Mouse (Mus musculus): Measurements from ENCODE around the gene Bfsp2. TPM values are rescaled to one million over a fixed set of nuclear protein-coding genes. Genes with fewer than 3 reads are reported as not detected.

Bfsp2 gene
- polyA plus RNA-seq, 1 experiment: 2.1 TPM

DNA sequence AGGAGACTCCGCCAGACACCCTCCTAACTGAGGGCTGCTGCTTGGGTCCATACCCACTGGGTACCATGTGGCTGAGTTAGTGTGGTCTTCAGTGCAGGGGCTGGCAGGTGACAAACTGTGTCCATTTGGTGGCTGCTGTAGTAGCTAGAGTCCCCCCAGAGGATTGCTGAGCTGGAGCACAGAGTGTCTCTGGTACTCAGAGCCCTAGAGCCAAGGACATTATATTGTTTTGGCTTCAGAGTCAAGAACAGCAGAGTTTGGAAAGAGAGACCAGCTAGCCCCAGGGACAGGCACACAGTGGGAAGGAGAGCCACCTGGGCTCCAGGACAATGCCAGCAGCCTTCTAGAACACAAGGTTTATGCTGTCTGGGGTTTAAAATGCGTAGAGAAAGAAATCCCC lies 22.4 kb upstream of the Bfsp2 start:
- no peak for TF ChIP-seq CTCF (IDR thresholded peaks at IDR 0.05; ENCODE audit: borderline replicate concordance, extremely low read depth, insufficient read depth, insufficient read length)
- TF ChIP-seq POLR2A (IDR thresholded peaks at IDR 0.05; ENCODE audit: borderline replicate concordance, extremely low read depth, insufficient read depth, insufficient read length, poor library complexity, severe bottlenecking): no peak
- peak; percentile 37 for DNase-seq (ENCODE audit: low read depth)

DNA sequence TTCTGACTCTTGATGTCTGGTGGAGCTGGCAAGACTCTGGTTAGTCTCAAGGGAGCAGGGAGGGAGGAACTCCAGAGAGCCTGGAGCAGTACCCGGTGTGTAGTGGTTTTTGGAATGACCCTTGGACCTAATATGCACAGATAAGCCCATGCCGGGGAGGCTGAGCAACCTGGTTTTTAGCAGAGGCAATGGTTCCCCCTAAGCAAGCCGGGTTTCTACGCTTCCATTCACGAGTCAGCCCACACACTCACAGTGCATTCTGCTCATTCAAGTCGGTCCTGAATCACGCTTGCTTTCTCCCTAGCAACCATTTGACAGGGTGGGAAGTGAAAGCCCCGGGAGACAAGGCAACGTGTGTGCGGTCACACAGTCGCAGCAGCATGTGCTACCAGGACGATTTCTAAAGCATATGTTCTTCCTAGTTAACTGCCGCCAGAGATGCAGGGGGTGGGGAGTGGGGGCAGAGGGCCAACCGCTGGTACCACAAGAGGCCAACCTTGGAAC lies 21.7 kb upstream of the Bfsp2 start:
- peak; percentile 96 for DNase-seq (ENCODE audit: low read depth)
- TF ChIP-seq POLR2A (IDR thresholded peaks at IDR 0.05; ENCODE audit: borderline replicate concordance, extremely low read depth, insufficient read depth, insufficient read length, poor library complexity, severe bottlenecking) (no peak), CTCF (IDR thresholded peaks at IDR 0.05; ENCODE audit: borderline replicate concordance, extremely low read depth, insufficient read depth, insufficient read length) (0 out of 2 replicates have a peak, but pooled peaks have one; percentile 4)

DNA sequence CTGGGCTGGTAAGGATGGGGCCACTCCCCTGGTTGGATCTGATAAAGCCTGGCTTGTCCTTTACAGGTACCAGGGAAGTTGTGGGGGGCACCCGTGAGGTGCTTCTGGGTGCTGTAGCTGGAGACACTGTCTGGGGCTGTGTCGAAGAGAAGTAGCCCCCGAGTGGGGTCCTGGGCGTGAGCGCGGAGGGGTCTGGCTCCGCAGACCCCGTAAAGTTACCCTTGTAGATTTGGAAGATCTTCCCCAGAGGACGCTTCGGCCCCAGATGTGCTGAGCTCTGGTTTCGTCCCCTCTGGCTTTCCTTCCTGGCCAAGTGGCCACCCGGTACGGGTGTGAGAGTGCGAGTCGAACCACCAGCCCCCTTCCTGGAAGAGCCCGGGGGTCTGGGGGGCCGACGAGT lies 19.1 kb upstream of the Bfsp2 start:
- DNase-seq (ENCODE audit: low read depth): no peak
- TF ChIP-seq POLR2A (IDR thresholded peaks at IDR 0.05; ENCODE audit: borderline replicate concordance, extremely low read depth, insufficient read depth, insufficient read length, poor library complexity, severe bottlenecking) (no peak), CTCF (IDR thresholded peaks at IDR 0.05; ENCODE audit: borderline replicate concordance, extremely low read depth, insufficient read depth, insufficient read length) (no peak)

DNA sequence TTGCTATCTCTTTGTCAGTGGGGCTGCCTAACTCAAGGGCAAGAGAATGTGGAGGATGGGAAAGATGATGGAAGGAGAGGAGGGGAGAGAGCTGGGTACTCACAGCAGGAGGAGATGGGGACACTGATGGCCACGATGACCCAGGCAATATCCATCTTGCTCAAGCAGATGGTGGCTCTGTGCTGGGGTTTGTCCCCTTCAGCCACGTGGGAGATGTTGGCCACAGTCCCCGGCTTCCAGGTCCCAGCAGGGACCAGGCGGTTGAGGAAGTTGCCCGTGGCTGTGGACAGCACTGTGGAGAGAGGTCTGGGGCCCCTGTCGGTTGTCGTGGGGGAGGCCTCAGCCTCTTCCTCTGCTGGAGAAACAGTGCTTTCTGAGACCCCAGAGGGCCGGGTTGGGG lies 18.5 kb upstream of the Bfsp2 start:
- no peak for DNase-seq (ENCODE audit: low read depth)
- TF ChIP-seq CTCF (IDR thresholded peaks at IDR 0.05; ENCODE audit: borderline replicate concordance, extremely low read depth, insufficient read depth, insufficient read length): no peak
- TF ChIP-seq POLR2A (IDR thresholded peaks at IDR 0.05; ENCODE audit: borderline replicate concordance, extremely low read depth, insufficient read depth, insufficient read length, poor library complexity, severe bottlenecking): no peak

DNA sequence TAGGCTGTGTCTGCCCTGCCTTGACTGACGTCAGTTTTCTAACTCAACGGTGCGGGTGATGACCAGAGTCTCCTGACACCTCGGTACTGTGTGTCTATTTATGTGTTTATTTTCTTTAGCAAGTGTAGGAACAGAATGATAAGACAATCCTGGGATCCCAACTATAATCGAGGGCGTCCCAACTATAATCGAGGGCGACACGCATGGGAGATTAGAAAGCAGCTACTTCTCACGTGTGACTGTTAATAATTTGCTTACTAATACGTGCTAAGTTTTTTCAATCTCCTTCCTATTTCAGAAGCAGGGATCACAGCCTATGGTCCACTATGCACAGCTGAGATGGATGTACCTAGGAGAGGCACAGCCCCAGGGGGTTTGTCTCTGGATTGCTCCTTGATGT lies 15.2 kb upstream of the Bfsp2 start:
- DNase-seq (ENCODE audit: low read depth): no peak
- TF ChIP-seq CTCF (IDR thresholded peaks at IDR 0.05; ENCODE audit: borderline replicate concordance, extremely low read depth, insufficient read depth, insufficient read length): no peak
- no peak for TF ChIP-seq POLR2A (IDR thresholded peaks at IDR 0.05; ENCODE audit: borderline replicate concordance, extremely low read depth, insufficient read depth, insufficient read length, poor library complexity, severe bottlenecking)

DNA sequence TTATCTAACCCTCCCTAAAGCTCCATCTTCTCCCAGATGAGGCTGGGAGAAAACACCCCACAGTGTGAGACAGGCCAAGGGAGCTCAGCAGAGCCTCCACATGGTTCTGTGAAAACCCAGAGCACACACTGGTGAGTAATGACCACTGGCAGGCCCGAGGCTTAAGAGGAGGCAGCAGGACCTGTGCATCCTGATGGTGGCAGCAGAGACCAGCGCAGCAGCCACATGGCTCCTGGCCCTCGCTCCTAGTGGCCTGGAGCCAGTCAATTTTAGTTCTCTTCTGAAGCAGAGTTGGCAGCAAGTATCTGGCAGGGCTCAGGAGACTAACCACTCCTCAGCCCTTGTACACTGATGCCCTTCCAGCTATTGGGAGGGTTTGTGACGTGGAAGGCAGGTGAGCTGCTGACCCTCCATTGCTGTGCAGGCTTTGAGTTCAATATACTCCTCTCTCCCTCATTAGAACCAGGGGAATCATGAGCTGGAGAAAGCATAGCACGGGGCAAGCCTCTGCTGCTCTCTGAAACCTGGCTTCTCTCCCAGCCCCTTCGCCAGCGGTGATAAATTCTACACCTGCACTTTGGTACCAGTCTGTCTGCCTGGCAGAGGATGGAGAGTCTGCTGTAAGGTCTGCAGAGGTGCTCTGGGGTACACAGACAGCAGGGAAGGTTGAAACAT lies 14.3 kb upstream of the Bfsp2 start:
- peak; percentile 99 for TF ChIP-seq CTCF (IDR thresholded peaks at IDR 0.05; ENCODE audit: borderline replicate concordance, extremely low read depth, insufficient read depth, insufficient read length)
- TF ChIP-seq POLR2A (IDR thresholded peaks at IDR 0.05; ENCODE audit: borderline replicate concordance, extremely low read depth, insufficient read depth, insufficient read length, poor library complexity, severe bottlenecking): no peak
- peak; percentile 95 for DNase-seq (ENCODE audit: low read depth)

DNA sequence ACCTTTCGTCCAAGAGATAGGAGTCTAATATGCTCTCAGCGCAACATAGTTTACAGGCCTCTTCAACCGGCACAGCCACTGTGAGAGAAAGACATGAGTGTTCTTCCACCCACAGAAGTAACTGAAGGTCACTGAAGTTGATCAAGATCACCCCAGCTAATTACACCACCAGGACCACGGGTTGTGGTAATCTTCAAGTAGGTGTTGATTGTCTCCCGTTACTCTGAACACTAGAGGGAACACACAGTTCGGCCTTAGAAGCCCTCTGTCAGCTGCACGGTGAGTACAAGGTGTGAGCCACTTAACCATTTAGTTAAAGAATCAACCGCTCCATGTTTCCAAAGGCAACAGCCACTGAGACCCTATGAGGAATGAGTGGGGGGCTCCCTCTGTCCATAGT lies 11.8 kb upstream of the Bfsp2 start:
- TF ChIP-seq CTCF (IDR thresholded peaks at IDR 0.05; ENCODE audit: borderline replicate concordance, extremely low read depth, insufficient read depth, insufficient read length): no peak
- TF ChIP-seq POLR2A (IDR thresholded peaks at IDR 0.05; ENCODE audit: borderline replicate concordance, extremely low read depth, insufficient read depth, insufficient read length, poor library complexity, severe bottlenecking): no peak
- DNase-seq (ENCODE audit: low read depth): no peak

DNA sequence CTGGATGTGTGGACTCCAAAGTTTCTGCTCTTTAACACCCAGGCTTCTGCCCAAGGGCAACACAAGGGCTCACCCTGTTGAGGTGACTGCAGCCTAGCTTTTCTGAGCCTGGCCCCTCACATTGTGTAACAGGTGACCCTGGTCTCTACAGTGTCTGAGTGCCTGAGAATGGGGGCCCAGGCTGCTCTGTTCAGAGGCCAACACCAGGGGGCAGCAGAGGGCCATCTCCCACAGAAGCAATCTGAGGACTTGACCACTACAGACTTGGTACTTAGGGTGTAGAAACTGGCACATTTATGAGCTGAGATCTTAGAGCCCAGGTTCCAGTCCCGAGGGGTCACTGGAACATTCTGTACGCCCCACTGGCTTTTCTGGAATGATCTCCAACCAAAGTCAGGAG lies 10.2 kb upstream of the Bfsp2 start:
- peak; percentile 81 for DNase-seq (ENCODE audit: low read depth)
- TF ChIP-seq POLR2A (IDR thresholded peaks at IDR 0.05; ENCODE audit: borderline replicate concordance, extremely low read depth, insufficient read depth, insufficient read length, poor library complexity, severe bottlenecking) (no peak), CTCF (IDR thresholded peaks at IDR 0.05; ENCODE audit: borderline replicate concordance, extremely low read depth, insufficient read depth, insufficient read length) (peak; percentile 96)

DNA sequence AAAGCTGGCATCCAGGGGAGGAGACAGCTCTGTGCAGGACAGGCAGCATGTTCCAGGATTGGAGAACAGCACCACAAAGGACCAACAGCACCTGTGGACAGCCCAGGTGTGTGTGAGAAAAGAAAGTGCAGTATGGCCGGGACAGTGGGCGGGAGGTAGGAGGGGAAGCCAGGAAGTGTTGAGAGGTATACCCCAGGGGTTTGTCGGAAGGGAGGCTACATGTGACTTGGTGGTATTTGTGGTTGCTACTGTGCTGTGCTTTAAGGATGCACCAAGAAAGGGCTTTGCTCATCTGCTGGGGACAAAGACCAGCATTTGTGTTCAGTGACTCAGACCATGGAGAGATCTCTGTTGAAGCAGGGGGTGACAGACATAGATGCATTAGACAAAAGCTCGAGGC lies 9.7 kb upstream of the Bfsp2 start:
- no peak for DNase-seq (ENCODE audit: low read depth)
- TF ChIP-seq CTCF (IDR thresholded peaks at IDR 0.05; ENCODE audit: borderline replicate concordance, extremely low read depth, insufficient read depth, insufficient read length): no peak
- no peak for TF ChIP-seq POLR2A (IDR thresholded peaks at IDR 0.05; ENCODE audit: borderline replicate concordance, extremely low read depth, insufficient read depth, insufficient read length, poor library complexity, severe bottlenecking)

DNA sequence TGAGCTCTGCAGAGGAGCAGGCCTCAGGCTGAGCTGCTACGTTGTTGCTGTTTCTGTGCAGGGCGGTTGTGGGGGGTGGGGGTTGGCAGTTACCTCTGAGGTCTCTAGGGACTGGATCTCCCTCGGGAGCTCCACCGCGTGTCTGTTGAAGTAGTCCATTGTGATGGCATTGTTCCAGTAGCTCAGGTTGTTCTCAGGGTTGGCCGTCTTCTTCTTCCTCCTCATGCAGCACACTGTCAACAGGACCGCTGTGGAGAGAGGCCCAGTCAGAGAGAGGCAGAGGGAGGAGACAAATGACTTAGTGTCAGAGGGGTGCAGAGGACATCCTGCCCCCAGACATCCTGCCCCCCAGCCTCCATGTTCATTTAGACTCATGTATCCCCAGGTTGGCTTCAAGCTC lies 8.9 kb upstream of the Bfsp2 start:
- no peak for TF ChIP-seq POLR2A (IDR thresholded peaks at IDR 0.05; ENCODE audit: borderline replicate concordance, extremely low read depth, insufficient read depth, insufficient read length, poor library complexity, severe bottlenecking)
- no peak for TF ChIP-seq CTCF (IDR thresholded peaks at IDR 0.05; ENCODE audit: borderline replicate concordance, extremely low read depth, insufficient read depth, insufficient read length)
- DNase-seq (ENCODE audit: low read depth): no peak

DNA sequence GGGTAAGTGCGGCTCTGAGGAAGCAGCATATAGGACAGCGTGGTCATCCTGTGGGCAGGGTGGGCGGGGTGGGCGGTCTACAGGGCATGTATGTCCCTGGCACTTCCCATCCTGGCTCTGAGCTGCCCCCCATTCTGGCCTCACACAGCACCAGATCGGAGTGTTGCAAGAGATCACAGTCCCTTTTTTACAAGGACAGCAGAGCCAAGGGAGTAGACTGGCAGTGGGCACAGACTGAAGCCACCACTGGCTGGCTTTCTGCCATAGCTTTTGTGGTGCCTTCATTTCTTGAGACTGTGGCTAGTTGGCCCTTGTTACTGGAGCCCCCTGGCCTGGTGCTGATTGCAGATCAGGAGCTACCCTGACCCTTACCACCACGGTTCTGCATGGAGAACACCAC lies 6.0 kb upstream of the Bfsp2 start:
- TF ChIP-seq CTCF (IDR thresholded peaks at IDR 0.05; ENCODE audit: borderline replicate concordance, extremely low read depth, insufficient read depth, insufficient read length) (no peak), POLR2A (IDR thresholded peaks at IDR 0.05; ENCODE audit: borderline replicate concordance, extremely low read depth, insufficient read depth, insufficient read length, poor library complexity, severe bottlenecking) (no peak)
- DNase-seq (ENCODE audit: low read depth): no peak

DNA sequence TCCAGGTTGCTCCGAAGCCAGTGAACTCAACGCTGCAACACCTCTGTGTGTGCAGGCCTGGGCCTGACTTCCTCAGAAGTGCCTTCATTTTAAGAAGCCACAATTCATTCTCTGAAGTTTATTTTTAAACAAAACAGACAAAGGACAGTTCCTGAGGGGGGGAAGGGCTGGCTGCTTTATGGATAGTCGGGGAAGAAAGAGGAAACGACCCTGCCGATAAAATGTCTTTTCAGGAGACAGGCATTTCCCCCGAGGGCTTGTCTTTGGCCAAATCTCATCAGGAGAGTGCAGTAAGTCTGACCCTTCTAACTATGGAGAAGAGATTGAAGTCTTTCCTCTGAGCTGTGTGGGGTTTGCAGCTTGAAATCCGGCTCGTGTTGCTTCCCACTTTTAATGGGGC lies 5.4 kb upstream of the Bfsp2 start:
- DNase-seq (ENCODE audit: low read depth): no peak
- TF ChIP-seq POLR2A (IDR thresholded peaks at IDR 0.05; ENCODE audit: borderline replicate concordance, extremely low read depth, insufficient read depth, insufficient read length, poor library complexity, severe bottlenecking) (no peak), CTCF (IDR thresholded peaks at IDR 0.05; ENCODE audit: borderline replicate concordance, extremely low read depth, insufficient read depth, insufficient read length) (no peak)
